In genomic region chr2:20963226-20963805, GRCm38 (mm10) we compare ENCODE assay signal across 12 mouse cellular contexts. TPM values are rescaled to one million over a fixed set of nuclear protein-coding genes. Genes with fewer than 3 reads are reported as not detected.
A peak's percentile ranks its signal among the peaks of the same experiment; 100 is the strongest.
DNase-seq lines count a peak whose midpoint lies in the region; ATAC-seq and TF ChIP-seq lines count a peak whose summit lies in the region.
"Had no signal": no experiment of that assay in that cellular context is flagged by ENCODE, and none has a peak within 500 bp of the region (broad histone marks: within the 10 kb centered on the region; RNA-seq: fewer than 3 reads in every experiment).

No protein-coding gene starts in this region.

- no peak for TF ChIP-seq CTCF in heart, adult 2 months (IDR thresholded peaks at IDR 0.05)

- peaks cover 20% of the 10 kb centered on the region for H3K36me3 ChIP-seq in heart, adult 2 months (ENCODE audit: control insufficient read depth, insufficient read depth, low read length)
- no peaks in the 10 kb centered on the region for H3K36me3 ChIP-seq in neural tube, embryonic 12.5 days

- H3K9me3 ChIP-seq in neural tube, embryonic 12.5 days, result no peaks in the 10 kb centered on the region

- peak overlapping the region; percentile 6; the same call in 1 of the 2 replicates for H3K4me3 ChIP-seq in heart, adult 2 months
- no peak overlapping the region for H3K4me3 ChIP-seq in neural tube, embryonic 12.5 days

- peak overlapping the region; percentile 70 for H3K27ac ChIP-seq in heart, adult 2 months
- H3K27ac ChIP-seq in neural tube, embryonic 12.5 days, result no peak overlapping the region

- H3K9ac ChIP-seq in heart, adult 2 months (ENCODE audit: low read depth, low read length), result peak overlapping the region; percentile 39; the same call in 1 of the 2 replicates
- H3K9ac ChIP-seq in neural tube, embryonic 12.5 days, result no peak overlapping the region

- H3K4me2 ChIP-seq in neural tube, embryonic 12.5 days (replicated peaks), result peak overlapping the region; percentile 46

- intact Hi-C loops in heart, adult 2 months (cut with DNase I), result no loop called here
- intact Hi-C loops in left cerebral cortex, postnatal 36 days (cut with DNase I), result no loop called here

- peak in 1 of 2 experiments; percentile 54 for DNase-seq in heart, adult 2 months
- DNase-seq in heart, adult 8-10 months (ENCODE audit: low spot score), result no peak
- DNase-seq in heart, adult 9 months (ENCODE audit: low spot score in 2 of 2), result peak; percentile 47 to 56
- peak; percentile 50 for DNase-seq in liver
- DNase-seq in adrenal gland, postnatal 14 days, result no peak
- DNase-seq in right cerebral cortex, postnatal 14 days, result no peak
- no peak for DNase-seq in left cerebral cortex, postnatal 36 days (ENCODE audit: low spot score in 2 of 2)
- DNase-seq: adrenal gland, postnatal 10 days; layer of hippocampus, adult 9-11 months; lung, postnatal 4 days; thymus, postnatal 14 days had no signal

- TF ChIP-seq POLR2A in heart, adult 2 months (IDR thresholded peaks at IDR 0.05; ENCODE audit: insufficient read depth, low read depth, low read length), result peak; percentile 49; the same call in 1 of the 2 replicates

- H3K27me3 ChIP-seq in heart, adult 2 months (ENCODE audit: control insufficient read depth, insufficient read depth, low read length), result no peaks in the 10 kb centered on the region
- no peaks in the 10 kb centered on the region for H3K27me3 ChIP-seq in neural tube, embryonic 12.5 days (replicated peaks)

- peaks cover 20% of the 10 kb centered on the region for H3K4me1 ChIP-seq in heart, adult 2 months (ENCODE audit: control insufficient read depth, insufficient read depth, low read length)
- peaks cover 45% of the 10 kb centered on the region for H3K4me1 ChIP-seq in neural tube, embryonic 12.5 days

- WGBS in heart, adult 2 months, result 32% methylated on average over 5 of the region's 5 CpGs
- 78% methylated on average over 5 of the region's 5 CpGs for WGBS in neural tube, embryonic 12.5 days

- ATAC-seq in neural tube, embryonic 12.5 days (ENCODE audit: low FRiP score, low read depth), result no peak

- H3K79me2 ChIP-seq in heart, adult 2 months (replicated peaks; ENCODE audit: control insufficient read depth, insufficient read depth, low read length), result peaks cover 3% of the 10 kb centered on the region; the same call in 1 of the 2 replicates

- no peak for TF ChIP-seq EP300 in heart, adult 2 months (IDR thresholded peaks at IDR 0.05; ENCODE audit: insufficient read depth, low read depth, low read length)

RNA-seq across cellular contexts. Expression of gene Arhgap21, which starts 5.4 kb away (rescaled TPM):
- 10 to 100 TPM; 65.2 to 74.5 TPM for total RNA-seq in heart, adult 2 months (2021)
- polyA plus RNA-seq in heart, adult 2 months (2012; rRNA removed), result 18.1 and 27.9 TPM in 2 replicates
- total RNA-seq in heart, adult 8-10 months (2022), result 10 to 100 TPM; 77.8 to 86.8 (median 81.9) TPM
- 48.9 and 50.6 TPM in 2 replicates for polyA plus RNA-seq in neural tube, embryonic 12.5 days (2016; fragmentation: Nextera tagmentation; extraction: Ambion mirVana)
- total RNA-seq in adrenal gland, postnatal 14 days (2021), result 59.0 and 62.5 TPM in 2 replicates
- total RNA-seq in left cerebral cortex, postnatal 36 days (2021), result 100 to 1,000 TPM; 210 to 310 TPM

Comparison
In these comparisons a context has a peak if more than half of its experiments do, and no peak if none do; other contexts are left out.
1. DNase-seq: peak in heart, adult 9 months (2 of 2) and liver (single experiment); none in heart, adult 8-10 months (single experiment), adrenal gland, postnatal 14 days (single experiment), right cerebral cortex, postnatal 14 days (single experiment) and left cerebral cortex, postnatal 36 days (0 of 2).